Mouse (Mus musculus): Measurements from ENCODE around the gene Baz1b.

The Baz1b gene

GRCm38 (mm10) chr5:135179616-135180015, 7.4 kb upstream of the Baz1b start:
- in situ Hi-C loops (cut with MboI, MseI): no loop called here

GRCm38 (mm10) chr5:135180796-135181195, 6.3 kb upstream of the Baz1b start:
- in situ Hi-C loops (cut with MboI, MseI): no loop called here

GRCm38 (mm10) chr5:135181776-135182175, 5.3 kb upstream of the Baz1b start:
- in situ Hi-C loops (cut with MboI, MseI): no loop called here

GRCm38 (mm10) chr5:135183131-135183861, 3.8 kb upstream of the Baz1b start:
- in situ Hi-C loops (cut with MboI, MseI): no loop called here

- in situ Hi-C loops (cut with MboI, MseI): loop anchor here in 1 of 2 experiments (5.0 kb wide), 1 partner anchor 68 kb away; no protein-coding TSS in a partner anchor
These were observed 2.0 kb upstream of the Baz1b start for GRCm38 (mm10) chr5:135185016-135185415.

- in situ Hi-C loops (cut with MboI, MseI): loop anchor here in 1 of 2 experiments (5.0 kb wide), 1 partner anchor 68 kb away; no protein-coding TSS in a partner anchor
These were observed 1.5 kb upstream of the Baz1b start for GRCm38 (mm10) chr5:135185596-135185995.

GRCm38 (mm10) chr5:135186231-135186620, 838 bp upstream of the Baz1b start:
- in situ Hi-C loops (cut with MboI, MseI): loop anchor here in 1 of 2 experiments (5.0 kb wide), 1 partner anchor 69 kb away; no protein-coding TSS in a partner anchor

GRCm38 (mm10) chr5:135187349-135188213, 517 bp downstream of the Baz1b start:
- in situ Hi-C loops (cut with MboI, MseI): loop anchor here in 1 of 2 experiments (5.0 kb wide), 1 partner anchor 70 kb away; no protein-coding TSS in a partner anchor

GRCm38 (mm10) chr5:135188214-135188554, 1.1 kb downstream of the Baz1b start:
- in situ Hi-C loops (cut with MboI, MseI): loop anchor here in 1 of 2 experiments (5.0 kb wide), 1 partner anchor 71 kb away; no protein-coding TSS in a partner anchor

- in situ Hi-C loops (cut with MboI, MseI): loop anchor here in 1 of 2 experiments (5.0 kb wide), 1 partner anchor 72 kb away; no protein-coding TSS in a partner anchor
These were observed 2.4 kb downstream of the Baz1b start for GRCm38 (mm10) chr5:135189281-135190022.

- in situ Hi-C loops (cut with MboI, MseI): no loop called here
These were observed 4.6 kb downstream of the Baz1b start for GRCm38 (mm10) chr5:135191620-135192019.

- in situ Hi-C loops (cut with MboI, MseI): no loop called here
These were observed 5.4 kb downstream of the Baz1b start for GRCm38 (mm10) chr5:135192431-135192830.

- in situ Hi-C loops (cut with MboI, MseI): no loop called here
These were observed 9.3 kb downstream of the Baz1b start for GRCm38 (mm10) chr5:135196367-135196766.

- in situ Hi-C loops (cut with MboI, MseI): no loop called here
These were observed 15.7 kb downstream of the Baz1b start for GRCm38 (mm10) chr5:135202763-135203162.

GRCm38 (mm10) chr5:135208197-135208596, 21.1 kb downstream of the Baz1b start:
- in situ Hi-C loops (cut with MboI, MseI): no loop called here

GRCm38 (mm10) chr5:135216871-135217270, 29.8 kb downstream of the Baz1b start:
- in situ Hi-C loops (cut with MboI, MseI): no loop called here

GRCm38 (mm10) chr5:135220941-135221340, 33.9 kb downstream of the Baz1b start:
- in situ Hi-C loops (cut with MboI, MseI): loop anchor here in 1 of 2 experiments (10.0 kb wide), 1 partner anchor 154 kb away; no protein-coding TSS in a partner anchor

- in situ Hi-C loops (cut with MboI, MseI): loop anchor here in 1 of 2 experiments (10.0 kb wide), 1 partner anchor 153 kb away; no protein-coding TSS in a partner anchor
These were observed 35.0 kb downstream of the Baz1b start for GRCm38 (mm10) chr5:135222066-135222465.

GRCm38 (mm10) chr5:135224169-135224568, 37.1 kb downstream of the Baz1b start:
- in situ Hi-C loops (cut with MboI, MseI): loop anchor here in 1 of 2 experiments (10.0 kb wide), 1 partner anchor 151 kb away; no protein-coding TSS in a partner anchor

- in situ Hi-C loops (cut with MboI, MseI): loop anchor here in 1 of 2 experiments (10.0 kb wide), 1 partner anchor 149 kb away; no protein-coding TSS in a partner anchor
These were observed 38.8 kb downstream of the Baz1b start for GRCm38 (mm10) chr5:135225879-135226278.

GRCm38 (mm10) chr5:135230186-135230585, 43.1 kb downstream of the Baz1b start:
- in situ Hi-C loops (cut with MboI, MseI): no loop called here

Measured in T-helper 17 cell (primary cell).